Mouse (Mus musculus) erythroblast, embryonic 14.5 days (primary cell): ENCODE results near the gene Tas1r3.

Experiments used
- GATA1 ChIP-seq: IDR thresholded peaks from 2 replicates; pipeline ENCODE4 v1.6.1; 2012; ENCODE audit warnings: low read length, inconsistent platforms, mixed read lengths
- TAL1 ChIP-seq: IDR thresholded peaks from 3 replicates; pipeline ENCODE4 v1.6.1; 2012; ENCODE audit warnings: low read length, inconsistent platforms, mixed read lengths

DNA sequence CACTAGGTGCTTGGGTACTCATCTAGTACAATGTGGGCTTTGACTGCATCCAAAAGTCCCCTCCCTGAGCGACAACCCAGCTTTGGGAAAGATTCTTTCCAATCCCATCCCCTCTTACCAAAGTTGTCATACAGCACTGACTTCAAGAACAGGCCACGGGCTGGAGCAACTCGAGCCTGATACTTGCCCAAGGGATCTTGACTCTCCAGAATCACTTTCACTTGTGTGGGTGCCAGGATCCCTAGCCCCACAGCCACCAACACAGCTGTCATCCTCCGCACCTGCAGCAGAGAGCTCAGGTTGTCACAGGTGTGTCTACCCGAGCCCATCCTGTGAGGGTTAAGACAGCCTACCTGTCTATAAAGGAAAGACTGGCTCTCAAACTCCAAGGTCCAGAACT is 26.2 kb upstream of the Tas1r3 start:
- no peak for TF ChIP-seq GATA1
- no peak for TF ChIP-seq TAL1
